Mouse (Mus musculus) R1 (cell line): Measurements from ENCODE around the gene Klhdc8b.

Experiments
- DNase-seq: peaks from one replicate; pipeline ENCODE4 v3.0.0-alpha.2; 2018; ENCODE audit warnings: low read depth, low spot score

Klhdc8b gene

DNA sequence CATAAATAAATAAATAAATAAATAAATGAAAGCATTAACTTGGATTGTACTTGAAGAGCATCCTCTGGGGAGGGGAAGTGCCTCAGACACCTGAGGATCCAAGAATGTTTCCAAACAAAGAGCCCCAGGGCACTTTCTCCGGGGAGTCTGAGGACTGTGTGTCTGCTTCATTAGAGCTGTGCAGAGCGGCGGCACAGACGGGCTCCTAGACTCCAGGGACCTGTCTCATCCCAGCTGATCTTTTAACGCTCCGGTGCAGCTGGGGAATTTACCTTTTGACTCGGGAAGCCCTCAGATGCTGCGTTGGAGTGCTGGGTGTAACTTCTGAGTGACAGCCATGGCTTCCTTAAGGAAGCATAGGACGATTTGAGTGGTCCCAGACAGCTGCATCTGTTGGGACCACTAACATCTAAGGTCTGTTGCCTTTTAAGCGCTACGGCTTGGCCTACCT lies at the start of gene Klhdc8b:
Gene Klhdc8b (minus strand): TSS at position 401 of the 451 bp plus-strand sequence.
- peak; percentile 65 for DNase-seq

- no peak for DNase-seq
Observed at GRCm38 (mm10) chr9:108508776-108509175, 47.4 kb upstream of the Klhdc8b start.

DNA sequence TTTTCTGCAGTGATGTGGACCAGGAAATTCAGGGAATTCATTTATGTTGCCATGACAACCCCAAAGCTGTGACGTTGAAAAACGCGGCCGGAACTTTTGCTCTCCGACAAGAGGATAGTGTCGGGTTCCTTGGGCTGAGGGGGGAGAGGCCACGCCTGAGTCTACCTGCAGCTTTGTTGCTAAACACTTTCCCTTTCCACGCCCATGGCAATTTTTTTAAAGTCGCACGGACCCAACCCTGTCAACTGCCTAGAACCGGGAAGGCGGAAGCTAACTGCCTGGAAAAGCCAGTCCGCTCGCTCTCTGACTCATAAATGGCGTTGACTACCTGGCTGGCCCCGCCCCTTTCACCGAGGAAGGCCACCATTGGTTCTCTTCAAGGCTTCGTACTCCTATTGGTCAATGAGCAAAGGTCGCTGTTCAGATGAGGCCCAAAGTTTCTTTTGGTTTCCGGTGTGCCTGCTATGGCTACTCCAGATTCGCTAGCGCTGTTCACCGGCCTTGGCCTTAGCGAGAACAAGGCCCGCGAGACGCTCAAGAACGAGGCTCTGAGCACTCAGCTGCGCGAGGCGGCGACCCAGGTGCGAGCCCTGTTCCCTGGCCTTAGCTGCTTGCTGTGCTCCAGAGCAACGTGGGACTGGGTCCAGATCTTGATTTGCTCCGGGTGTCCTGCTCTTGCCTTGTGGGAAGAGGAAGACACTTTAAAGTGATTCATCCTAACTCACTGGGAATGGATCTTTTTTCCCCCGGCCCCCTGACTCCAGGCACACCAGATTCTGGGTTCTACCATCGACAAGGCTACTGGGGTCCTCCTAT lies 46.4 kb upstream of the Klhdc8b start, which contains the start of gene Qars:
Gene Qars (plus strand): TSS at position 88 of the 816 bp plus-strand sequence.
- peak; percentile 100 for DNase-seq

- no peak for DNase-seq
Observed at GRCm38 (mm10) chr9:108506901-108507300, 45.5 kb upstream of the Klhdc8b start.

GRCm38 (mm10) chr9:108499943-108500342 lies 38.6 kb upstream of the Klhdc8b start:
- no peak for DNase-seq

DNA sequence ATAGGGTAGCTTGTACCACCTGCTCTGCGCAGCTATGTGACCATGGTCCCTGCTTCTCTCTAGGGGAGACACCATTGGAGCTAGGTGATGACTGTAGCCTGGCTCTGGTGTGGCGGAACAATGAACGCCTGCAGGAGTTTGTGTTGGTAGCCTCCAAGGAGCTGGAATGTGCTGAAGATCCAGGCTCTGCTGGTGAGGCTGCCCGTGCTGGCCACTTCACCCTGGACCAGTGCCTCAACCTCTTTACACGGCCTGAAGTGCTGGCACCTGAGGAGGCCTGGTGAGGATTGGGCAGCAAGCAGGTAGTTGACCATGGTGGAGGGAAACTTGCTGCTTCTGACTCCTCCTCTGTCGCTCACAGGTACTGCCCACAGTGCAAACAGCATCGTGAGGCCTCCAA lies 37.9 kb upstream of the Klhdc8b start:
- no peak for DNase-seq

DNA sequence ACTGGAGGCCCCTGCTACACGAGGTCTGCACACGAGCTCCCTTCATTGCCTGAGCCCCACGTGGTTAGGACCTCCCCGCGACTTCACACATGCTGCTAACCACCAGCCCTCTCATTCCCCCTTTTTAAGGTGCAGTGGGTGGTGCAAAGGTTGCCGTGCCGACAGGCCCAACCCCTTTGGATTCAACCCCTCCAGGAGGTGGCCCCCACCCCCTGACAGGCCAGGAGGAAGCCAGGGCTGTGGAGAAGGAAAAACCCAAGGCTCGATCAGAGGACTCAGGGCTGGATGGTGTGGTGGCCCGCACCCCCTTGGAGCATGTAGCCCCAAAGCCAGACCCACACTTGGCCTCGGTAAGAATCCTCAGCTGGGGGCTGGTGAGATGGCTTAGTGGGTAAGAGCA lies 33.5 kb upstream of the Klhdc8b start:
- peak; percentile 26 for DNase-seq

GRCm38 (mm10) chr9:108494146-108494825 lies 32.9 kb upstream of the Klhdc8b start:
- DNase-seq, result no peak

GRCm38 (mm10) chr9:108493246-108493645 lies 31.9 kb upstream of the Klhdc8b start:
- no peak for DNase-seq

- DNase-seq, result peak; percentile 79
Observed at GRCm38 (mm10) chr9:108492043-108492750, 30.8 kb upstream of the Klhdc8b start.

- DNase-seq, result no peak
Observed at GRCm38 (mm10) chr9:108491286-108491580, 29.9 kb upstream of the Klhdc8b start.

GRCm38 (mm10) chr9:108490559-108491285 lies 29.3 kb upstream of the Klhdc8b start, which contains the start of gene Usp19:
Usp19 (plus strand) TSS chr9:108490602.
- DNase-seq, result peak; percentile 98

DNA sequence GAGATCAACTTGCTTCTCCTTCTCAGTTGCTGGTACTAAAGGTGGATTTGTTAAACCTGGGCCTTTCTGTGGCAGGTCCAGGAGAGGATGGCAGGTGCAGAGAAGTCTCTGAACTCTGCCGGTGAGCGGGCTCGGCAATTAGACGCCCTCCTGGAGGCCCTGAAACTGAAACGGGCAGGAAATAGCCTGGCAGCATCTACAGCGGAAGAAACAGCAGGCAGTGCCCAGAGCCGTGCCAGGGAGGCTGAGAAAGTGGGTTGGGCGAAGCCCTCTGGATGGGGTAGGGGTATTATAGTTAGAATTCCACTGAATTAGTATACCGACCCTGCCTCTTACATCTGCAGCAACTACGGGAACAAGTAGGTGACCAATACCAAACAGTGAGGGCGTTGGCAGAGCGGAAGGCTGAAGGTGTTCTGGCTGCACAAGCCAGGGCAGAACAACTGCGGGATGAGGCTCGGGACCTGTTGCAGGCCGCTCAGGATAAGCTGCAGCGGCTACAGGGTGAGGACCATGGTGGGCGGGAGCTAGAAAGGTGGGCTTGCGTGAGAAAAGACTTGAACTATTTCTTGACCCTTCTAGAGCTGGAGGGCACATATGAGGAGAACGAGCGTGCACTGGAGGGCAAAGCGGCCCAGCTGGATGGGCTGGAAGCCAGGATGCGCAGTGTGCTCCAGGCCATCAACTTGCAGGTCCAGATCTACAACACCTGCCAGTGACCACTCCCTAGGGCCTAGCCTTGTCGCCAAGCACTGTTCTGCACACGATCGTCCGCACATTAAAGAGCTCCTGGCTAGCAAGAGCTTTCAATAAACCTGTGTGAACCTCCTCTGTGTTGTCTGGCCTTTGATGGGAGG lies 28.5 kb upstream of the Klhdc8b start:
- DNase-seq, result no peak

DNA sequence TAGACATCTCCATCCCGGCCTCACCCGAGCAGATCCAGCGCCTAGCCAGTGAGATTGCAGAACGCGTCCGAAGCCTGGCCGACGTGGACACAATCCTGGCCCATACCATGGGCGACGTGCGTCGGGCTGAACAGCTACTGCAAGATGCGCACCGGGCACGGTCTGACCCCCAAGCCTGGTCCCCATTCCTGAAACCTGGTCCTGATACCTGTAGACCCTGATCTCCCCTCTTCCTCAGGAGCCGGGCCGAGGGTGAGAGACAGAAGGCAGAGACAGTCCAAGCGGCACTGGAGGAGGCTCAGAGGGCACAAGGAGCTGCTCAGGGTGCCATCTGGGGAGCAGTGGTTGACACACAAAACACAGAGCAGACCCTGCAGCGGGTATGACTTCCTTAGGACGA lies 27.8 kb upstream of the Klhdc8b start:
- DNase-seq, result no peak

DNA sequence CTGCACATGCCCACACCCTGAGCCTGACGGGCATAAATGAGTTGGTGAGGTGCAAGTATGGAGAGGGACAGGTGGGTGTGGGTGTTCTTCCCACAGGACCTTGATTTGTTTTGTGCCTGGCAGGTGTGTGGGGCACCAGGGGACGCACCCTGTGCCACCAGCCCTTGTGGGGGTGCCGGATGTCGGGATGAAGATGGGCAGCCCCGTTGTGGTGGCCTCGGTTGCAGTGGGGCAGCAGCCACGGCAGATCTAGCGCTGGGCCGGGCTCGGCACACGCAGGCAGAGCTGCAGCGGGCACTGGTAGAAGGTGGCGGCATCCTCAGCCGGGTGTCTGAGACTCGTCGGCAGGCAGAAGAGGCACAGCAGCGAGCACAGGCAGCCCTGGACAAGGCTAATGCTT lies 27.0 kb upstream of the Klhdc8b start:
- DNase-seq, result no peak

GRCm38 (mm10) chr9:108486973-108487530 lies 25.7 kb upstream of the Klhdc8b start:
- no peak for DNase-seq

DNA sequence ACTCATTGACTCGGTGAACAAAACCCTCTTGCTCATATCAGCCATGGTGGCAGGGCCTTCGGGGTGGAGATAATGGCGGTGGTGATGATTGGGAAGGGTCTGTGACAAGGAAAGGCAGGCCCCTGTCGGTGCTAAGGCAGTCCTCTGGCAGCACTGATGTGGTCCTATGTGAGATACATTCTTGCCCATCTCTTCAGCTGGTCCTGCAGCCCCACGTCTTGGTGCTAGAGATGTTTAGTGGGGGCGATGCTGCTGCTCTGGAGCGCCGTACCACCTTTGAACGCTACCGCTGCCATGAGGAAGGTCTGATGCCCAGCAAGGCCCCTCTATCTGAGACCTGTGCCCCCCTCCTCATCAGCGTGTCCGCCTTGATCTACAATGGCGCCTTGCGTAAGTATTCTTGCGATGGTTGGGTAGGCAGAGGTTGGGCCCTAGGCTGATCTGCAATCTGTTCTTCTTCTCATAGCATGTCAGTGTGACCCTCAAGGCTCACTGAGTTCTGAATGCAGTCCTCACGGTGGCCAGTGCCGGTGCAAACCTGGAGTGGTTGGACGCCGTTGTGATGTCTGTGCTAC lies 24.0 kb upstream of the Klhdc8b start:
- DNase-seq, result no peak

DNA sequence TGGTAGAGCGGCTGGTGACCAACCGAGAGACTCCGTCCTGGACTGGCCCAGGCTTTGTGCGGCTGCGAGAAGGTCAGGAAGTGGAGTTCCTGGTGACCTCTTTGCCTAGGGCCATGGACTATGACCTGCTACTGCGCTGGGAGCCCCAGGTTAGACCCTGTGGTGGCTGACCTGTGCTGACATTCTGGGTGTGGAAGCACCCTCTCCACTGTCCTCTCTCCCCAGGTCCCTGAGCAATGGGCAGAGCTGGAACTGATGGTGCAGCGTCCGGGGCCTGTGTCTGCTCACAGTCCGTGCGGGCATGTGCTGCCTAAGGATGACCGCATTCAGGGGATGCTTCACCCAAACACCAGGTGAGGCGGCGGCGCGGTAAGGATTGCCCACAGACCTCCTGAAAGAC lies 22.6 kb upstream of the Klhdc8b start:
- DNase-seq, result no peak

- no peak for DNase-seq
Observed at GRCm38 (mm10) chr9:108483051-108483790, 21.8 kb upstream of the Klhdc8b start.
